ENCODE assay signal across 8 mouse cellular contexts in genomic region chr9:14380386-14381285, GRCm38 (mm10). TPM values are rescaled to one million over a fixed set of nuclear protein-coding genes. Genes with fewer than 3 reads are reported as not detected.
DNase-seq lines count a peak whose midpoint lies in the region; ATAC-seq and TF ChIP-seq lines count a peak whose summit lies in the region.

No protein-coding gene starts in this region.

- H3K27ac ChIP-seq in cortical plate, adult 2 months (ENCODE audit: insufficient read depth, low read length), result peak overlapping the region; percentile 79

- peak; percentile 88 for ATAC-seq in activated CD4-positive, CD25-positive, alpha-beta regulatory T cell, adult 4 months
- ATAC-seq in inflammation-experienced regulatory T-cells, adult 6 months, result peak; percentile 83
- ATAC-seq in megakaryocyte progenitor cell, adult 5-6 weeks (replicated peaks; ENCODE audit: poor library complexity), result peak; percentile 88

- H3K4me3 ChIP-seq in cortical plate, adult 2 months (ENCODE audit: insufficient read depth, low read length), result peak overlapping the region; percentile 69

- no peak for TF ChIP-seq CTCF in cortical plate, adult 2 months (IDR thresholded peaks at IDR 0.05; ENCODE audit: extremely low read depth, insufficient read depth, low read length)

- peak; percentile 38 for TF ChIP-seq POLR2A in cortical plate, adult 2 months (IDR thresholded peaks at IDR 0.05; ENCODE audit: extremely low read depth, insufficient read depth, low read length)

- peak; percentile 85 for DNase-seq in gastrocnemius, postnatal 10 days
- peak; percentile 56 to 92 for DNase-seq in left cerebral cortex, postnatal 10 days (ENCODE audit: extremely low spot score in 1 of 2, low spot score in 2 of 2)
- peak; percentile 82 to 86 for DNase-seq in right cerebral cortex, postnatal 10 days (ENCODE audit: low spot score in 2 of 2)
- peak; percentile 85 for DNase-seq in urinary bladder, postnatal 14 days (ENCODE audit: low spot score)

- peaks cover 5% of the 10 kb centered on the region; the same call in 1 of the 2 replicates for H3K4me1 ChIP-seq in cortical plate, adult 2 months (ENCODE audit: control insufficient read depth, insufficient read depth, low read length)

- intact Hi-C loops in left cerebral cortex, postnatal 10 days (cut with DNase I), result loop anchor here (5.0 kb wide), 1 partner anchor 122 kb away; the partner anchor contains the start of genes Cwc15 and Kdm4d

RNA-seq across cellular contexts. Expression of gene Endod1, which starts 0.7 kb away (rescaled TPM):
- 10 to 100 TPM; 33.4 to 39.9 TPM for polyA plus RNA-seq in activated CD4-positive, CD25-positive, alpha-beta regulatory T cell, adult 4 months (2017; shearing (Covaris generic))
- polyA plus RNA-seq in cortical plate, adult 2 months (2012; rRNA removed), result 50.8 and 55.4 TPM in 2 replicates
- total RNA-seq in gastrocnemius, postnatal 10 days (2021), result 10 to 100 TPM; 11.0 to 12.7 TPM
- 10 to 100 TPM; 29.2 to 38.6 (median 31.3) TPM for polyA plus RNA-seq in inflammation-experienced regulatory T-cells, adult 6 months (2017; shearing (Covaris generic))
- total RNA-seq in left cerebral cortex, postnatal 10 days (2021), result 10 to 100 TPM; 48.5 to 50.7 TPM
- total RNA-seq in megakaryocyte progenitor cell, adult 5-6 weeks (2015), result 17.0 and 20.1 TPM in 2 replicates
- total RNA-seq in megakaryocyte progenitor cell, adult 5-6 weeks (2017), result 19.1 and 21.4 TPM in 2 replicates

Comparison
In these comparisons a context has a peak if more than half of its experiments do, and no peak if none do; other contexts are left out.
1. Peak in every context shown above with its lines: DNase-seq, ATAC-seq, H3K4me3 ChIP-seq and H3K27ac ChIP-seq.